Mouse (Mus musculus) left cerebral cortex, adult 9 months (tissue): ENCODE results near the gene Klhl3.

Experiments
- DNase-seq, 2 experiments: peaks; one replicate each; pipeline ENCODE4 v3.0.0; 2022; ENCODE audit warnings: low spot score in 2 of 2

Klhl3 gene

DNA sequence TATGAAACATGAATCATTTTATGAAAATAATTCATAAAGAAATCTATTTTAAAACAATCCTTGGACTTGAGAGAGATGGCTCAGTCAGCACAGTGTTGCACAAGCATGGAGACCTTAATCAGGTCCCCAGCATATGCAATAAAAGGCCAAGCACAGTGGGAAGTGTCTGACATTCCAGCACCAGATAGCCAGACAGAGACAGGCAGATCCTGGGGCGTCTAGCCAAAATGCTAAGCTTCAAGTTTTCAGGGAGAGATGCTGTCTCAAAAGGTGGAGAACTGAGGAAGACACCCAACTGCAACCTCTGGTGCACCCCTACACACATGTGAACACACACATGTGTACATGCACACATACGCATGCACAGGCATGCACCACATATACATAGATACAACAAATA, 153.1 kb downstream of the Klhl3 start:
- no peak for DNase-seq

- DNase-seq, result no peak
These were observed 153.6 kb downstream of the Klhl3 start for GRCm38 (mm10) chr13:57959806-57960205.
